Mouse (Mus musculus): ENCODE results near the gene Itga3. TPM values are rescaled to one million over a fixed set of nuclear protein-coding genes. Genes with fewer than 3 reads are reported as not detected.

The Itga3 gene
- 12.8 and 14.5 TPM in 2 replicates for polyA plus RNA-seq (2015; fragmentation: Nextera tagmentation; extraction: Ambion mirVana)

GRCm38 (mm10) chr11:95076536-95077111 lies at the start of gene Itga3:
Itga3 (minus strand) TSS chr11:95076801.

GRCm38 (mm10) chr11:95119990-95120632 lies 43.5 kb upstream of the Itga3 start, which contains the start of gene Dlx3:
Dlx3 (plus strand) TSS chr11:95120119.

DNA sequence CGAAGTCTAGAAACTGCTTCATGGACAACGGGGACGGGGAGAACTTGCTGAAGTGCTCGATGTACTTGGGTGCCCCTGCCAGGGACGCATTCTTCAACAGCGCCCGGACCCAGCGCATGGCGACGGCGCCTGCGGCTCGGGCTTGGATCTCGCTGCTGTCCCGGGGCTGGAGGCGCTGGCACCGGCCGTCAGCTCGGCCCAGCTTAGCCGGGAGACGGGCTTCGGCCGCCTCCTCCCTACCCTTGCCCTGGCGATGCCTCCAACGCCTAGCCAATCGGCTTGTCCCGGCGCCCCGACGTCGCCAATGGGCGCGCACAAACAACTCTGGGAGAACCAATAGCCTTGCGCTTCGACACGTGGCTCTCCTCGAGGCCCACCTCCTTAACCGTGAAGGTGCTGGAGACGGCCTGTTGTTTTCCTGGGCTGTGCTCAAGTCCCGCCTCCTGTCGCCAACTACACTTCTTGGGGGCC lies 35.4 kb downstream of the Itga3 start, which contains the start of gene Pdk2:
Pdk2 (minus strand) TSS at position 216 of the 471 bp plus-strand sequence.

DNA sequence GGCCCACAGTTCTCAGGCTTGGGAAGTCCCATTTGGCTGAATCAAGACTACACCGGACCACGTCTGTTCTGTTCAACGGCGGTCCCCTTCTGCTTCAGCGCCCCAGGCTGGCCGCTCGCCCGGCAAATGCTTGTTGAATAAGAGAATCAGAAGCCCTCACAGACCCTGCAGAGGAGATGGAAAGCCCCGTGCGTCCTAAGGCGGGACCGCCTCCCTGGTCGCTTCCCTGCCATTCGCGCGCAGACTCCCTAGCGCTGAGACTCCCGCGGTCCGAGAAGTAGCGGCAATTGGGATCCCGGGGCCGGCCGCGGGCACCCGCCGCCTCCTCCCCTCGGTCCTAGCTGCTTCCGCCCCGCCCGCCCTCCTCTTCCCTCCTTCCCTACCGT lies 67.0 kb downstream of the Itga3 start, which contains the start of gene Samd14:
Samd14 (plus strand) TSS at position 251 of the 386 bp plus-strand sequence.

Other genes starting within 250 kb of the Itga3 start
- 648 and 745 TPM in 2 replicates for gene Col1a1, start 140.6 kb downstream of the Itga3 start, polyA plus RNA-seq (2015; fragmentation: Nextera tagmentation; extraction: Ambion mirVana)
- not detected in 2 replicates for gene Hils1, start 109.2 kb downstream of the Itga3 start, polyA plus RNA-seq (2015; fragmentation: Nextera tagmentation; extraction: Ambion mirVana)
- gene Sgca, start 100.5 kb downstream of the Itga3 start, polyA plus RNA-seq (2015; fragmentation: Nextera tagmentation; extraction: Ambion mirVana): 0.46 and 1.4 TPM in 2 replicates
- gene Ppp1r9b, start 85.8 kb downstream of the Itga3 start, polyA plus RNA-seq (2015; fragmentation: Nextera tagmentation; extraction: Ambion mirVana): 8.7 and 10.2 TPM in 2 replicates
- 14.8 and 27.2 TPM in 2 replicates for gene Samd14, start 66.9 kb downstream of the Itga3 start, polyA plus RNA-seq (2015; fragmentation: Nextera tagmentation; extraction: Ambion mirVana)
- 38.4 and 48.3 TPM in 2 replicates for gene Pdk2, start 35.4 kb downstream of the Itga3 start, polyA plus RNA-seq (2015; fragmentation: Nextera tagmentation; extraction: Ambion mirVana)
- gene Dlx3, start 43.3 kb upstream of the Itga3 start, polyA plus RNA-seq (2015; fragmentation: Nextera tagmentation; extraction: Ambion mirVana): 0.04 TPM in 1 of 2 replicates, not detected in the other
- 0.44 and 0.66 TPM in 2 replicates for gene Dlx4, start 69.5 kb upstream of the Itga3 start, polyA plus RNA-seq (2015; fragmentation: Nextera tagmentation; extraction: Ambion mirVana)
- gene Tac4, start 184.7 kb upstream of the Itga3 start, polyA plus RNA-seq (2015; fragmentation: Nextera tagmentation; extraction: Ambion mirVana): 0.16 TPM in 1 of 2 replicates, not detected in the other
- gene Kat7, start 233.4 kb upstream of the Itga3 start, polyA plus RNA-seq (2015; fragmentation: Nextera tagmentation; extraction: Ambion mirVana): 33.6 and 43.4 TPM in 2 replicates

Data from adrenal gland, postnatal 0 days (tissue).